Mouse (Mus musculus) brown adipose tissue, adult 24 weeks (tissue): ENCODE results near the gene Spag9. TPM values are rescaled to one million over a fixed set of nuclear protein-coding genes. Genes with fewer than 3 reads are reported as not detected.

ENCODE experiments used
- H3K27ac ChIP-seq: fragments of 200-500 bp; replicated peaks from 2 replicates; pipeline ENCODE4 v1.5.1; 2012; ENCODE audit warnings: low read depth, mild to moderate bottlenecking, low read length
- H3K4me1 ChIP-seq: fragments of 200-500 bp; 2 replicates; pipeline ENCODE4 v1.6.1; 2012; ENCODE audit warnings: low read length, mixed read lengths; ENCODE audit not compliant: control insufficient read depth, insufficient read depth, insufficient read length
- H3K4me3 ChIP-seq: fragments of 200-500 bp; 2 replicates; pipeline ENCODE4 v1.5.1; 2012; ENCODE audit warnings: low read depth, mild to moderate bottlenecking, low read length, moderate library complexity; ENCODE audit not compliant: insufficient read depth
- polyA plus RNA-seq: library from polyadenylated mRNA; stranded (reverse); fragments of >200 nt; gene quantifications from 2 replicates; pipeline ENCODE4 v1.2.4, GENCODE M21; 2012; ENCODE audit not compliant: missing spikeins, insufficient read depth, insufficient read length

Spag9 gene
- polyA plus RNA-seq, 1 experiment: 45.7 TPM

GRCm38 (mm10) chr11:94160443-94161266 is 164.8 kb downstream of the Spag9 start:
- Histone ChIP-seq H3K4me1 (peaks cover 31% of the 10 kb centered on the region), H3K27ac (peak overlapping the region; percentile 99), H3K4me3 (peak overlapping the region; percentile 7; the same call in 1 of the 2 replicates)

DNA sequence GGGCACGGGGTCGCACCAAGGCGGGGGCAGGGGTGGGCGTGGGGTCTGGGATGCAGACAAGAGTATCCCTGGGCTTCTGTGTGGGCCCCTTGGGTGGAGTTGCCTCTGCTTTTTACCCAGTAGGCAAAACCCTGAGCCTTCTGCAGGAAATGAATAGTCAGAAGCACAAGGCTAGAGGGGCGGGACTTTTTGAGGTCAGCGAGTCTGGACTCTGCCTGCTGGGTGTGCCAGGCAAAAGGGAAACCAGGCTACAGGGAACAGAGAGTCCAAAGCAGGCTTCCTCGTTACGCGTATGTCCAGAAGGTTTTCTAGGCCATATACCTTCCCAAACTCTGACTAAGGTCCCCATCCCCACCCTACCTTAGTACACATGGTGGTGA is 165.4 kb downstream of the Spag9 start:
- Histone ChIP-seq H3K4me3 (no peak overlapping the region), H3K27ac (peak overlapping the region; percentile 99), H3K4me1 (peaks cover 31% of the 10 kb centered on the region)

GRCm38 (mm10) chr11:94161867-94162581 is 166.1 kb downstream of the Spag9 start:
- Histone ChIP-seq H3K27ac (peak overlapping the region; percentile 99), H3K4me3 (no peak overlapping the region), H3K4me1 (peaks cover 31% of the 10 kb centered on the region)

- Histone ChIP-seq H3K27ac (peak overlapping the region; percentile 99), H3K4me1 (peaks cover 31% of the 10 kb centered on the region), H3K4me3 (no peak overlapping the region)
Observed at GRCm38 (mm10) chr11:94163005-94163767, 167.3 kb downstream of the Spag9 start.

GRCm38 (mm10) chr11:94165745-94166144 is 169.9 kb downstream of the Spag9 start:
- H3K4me1 ChIP-seq: peaks cover 23% of the 10 kb centered on the region
- H3K4me3 ChIP-seq: no peak overlapping the region
- H3K27ac ChIP-seq: no peak overlapping the region

DNA sequence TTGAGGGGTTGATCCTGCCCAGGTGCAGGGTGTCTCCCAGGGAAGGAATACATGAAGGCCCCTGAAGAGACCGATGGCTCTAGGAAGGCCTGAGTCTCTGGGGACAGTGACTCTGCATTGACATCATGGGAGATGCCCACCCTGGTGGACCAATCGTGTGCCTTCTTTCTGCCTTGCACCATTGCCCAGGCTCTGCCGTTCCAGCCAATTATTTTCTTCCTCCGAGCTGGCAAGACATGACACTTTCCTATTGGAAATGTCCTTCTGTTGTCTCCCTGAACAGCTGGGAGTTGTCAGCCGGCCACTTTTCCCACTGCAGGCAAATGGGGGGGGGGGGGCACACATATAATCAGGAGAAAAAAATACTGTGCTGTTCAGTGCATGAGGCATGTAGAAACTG is 172.3 kb downstream of the Spag9 start:
- peaks cover 4% of the 10 kb centered on the region for H3K4me1 ChIP-seq
- no peak overlapping the region for H3K27ac ChIP-seq
- H3K4me3 ChIP-seq: no peak overlapping the region

DNA sequence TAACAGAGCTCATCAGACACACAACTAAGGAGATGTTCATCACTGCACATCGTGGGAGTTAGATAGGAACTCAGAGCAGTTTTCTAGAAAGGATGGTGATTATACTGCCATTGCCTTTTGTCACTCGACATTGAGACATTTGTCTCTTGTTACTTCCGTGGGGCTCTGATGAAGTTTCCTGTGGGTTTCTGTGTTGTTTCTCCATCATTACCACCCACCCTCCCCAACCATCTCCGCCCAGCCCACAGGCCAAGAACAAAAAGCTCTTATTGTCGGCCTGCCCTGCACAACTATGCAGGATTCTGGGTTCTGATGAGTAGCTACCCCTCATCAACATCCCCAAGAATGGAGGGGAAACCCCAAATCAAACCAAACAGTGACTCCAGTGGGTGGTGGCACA is 173.7 kb downstream of the Spag9 start:
- no peaks in the 10 kb centered on the region; the same call in 1 of the 2 replicates for H3K4me1 ChIP-seq
- no peak overlapping the region for H3K4me3 ChIP-seq
- no peak overlapping the region for H3K27ac ChIP-seq

DNA sequence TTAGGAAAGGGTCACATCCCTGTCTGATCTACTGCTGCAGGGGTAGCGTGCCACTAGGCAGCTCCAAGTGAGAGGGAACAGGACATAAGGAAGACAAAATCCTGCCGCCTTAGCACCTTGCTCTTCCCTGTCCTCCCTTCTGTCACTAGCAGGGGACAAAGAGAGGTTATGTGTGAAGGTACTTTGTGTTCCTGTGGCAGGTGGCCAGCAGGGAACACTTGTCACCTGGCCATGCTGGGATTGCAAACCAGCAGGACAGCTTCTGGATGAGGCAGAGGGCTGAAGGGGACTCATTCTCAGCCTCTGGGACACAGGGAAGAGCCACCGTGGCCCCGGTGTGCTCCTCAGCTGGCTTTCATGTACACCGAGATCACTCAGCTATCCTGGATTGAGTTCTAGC is 175.8 kb downstream of the Spag9 start:
- Histone ChIP-seq H3K4me3 (no peak overlapping the region), H3K4me1 (peaks cover 9% of the 10 kb centered on the region), H3K27ac (no peak overlapping the region)

DNA sequence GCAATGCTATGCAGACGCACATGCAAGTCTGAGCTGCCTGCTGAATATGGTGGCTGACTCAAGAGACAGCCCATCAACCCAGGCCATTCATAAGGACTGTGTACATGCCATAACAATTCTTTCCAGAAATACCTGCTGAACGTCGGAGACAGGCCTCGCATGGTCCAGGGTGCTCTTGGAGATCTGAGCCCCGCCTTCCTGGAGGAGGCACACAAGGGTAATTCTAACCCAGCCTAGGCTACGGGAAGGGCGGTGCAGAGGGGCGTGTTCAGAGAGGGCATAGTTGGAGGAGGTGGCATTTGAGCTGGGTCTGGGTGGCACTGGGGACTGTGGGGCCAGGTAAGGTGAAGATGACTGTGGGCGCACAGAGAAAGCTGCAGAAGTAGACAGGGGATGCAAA is 176.3 kb downstream of the Spag9 start:
- H3K27ac ChIP-seq: no peak overlapping the region

GRCm38 (mm10) chr11:94173726-94174146 is 177.8 kb downstream of the Spag9 start:
- no peak overlapping the region for H3K27ac ChIP-seq

More for the DNA sequence above, 176.3 kb downstream of the Spag9 start:
- Histone ChIP-seq H3K4me1 (peaks cover 9% of the 10 kb centered on the region), H3K4me3 (no peak overlapping the region)

DNA sequence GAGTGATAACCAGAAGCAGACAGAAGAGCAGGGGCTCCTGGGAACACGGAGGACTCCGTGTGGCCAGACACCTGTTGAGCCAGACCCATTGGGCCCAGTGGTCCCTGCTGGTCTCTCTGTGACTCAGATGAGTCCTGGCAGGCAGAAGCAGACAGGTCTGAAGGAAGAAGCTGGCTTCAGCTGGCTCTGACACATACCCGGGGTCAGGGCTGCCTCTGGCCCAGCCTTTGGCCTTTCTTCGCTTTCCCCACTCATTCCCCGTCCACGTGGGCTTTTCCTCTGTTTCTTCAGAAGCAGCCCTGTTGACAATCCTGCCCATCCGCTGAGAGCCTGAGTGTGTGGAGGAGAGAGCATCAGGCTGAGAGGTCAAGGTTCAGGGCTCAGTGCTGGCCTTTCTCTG is 179.4 kb downstream of the Spag9 start:
- 0 out of 2 replicates have a peak overlapping the region, but pooled peaks have one; percentile 34 for H3K27ac ChIP-seq
- no peak overlapping the region for H3K4me3 ChIP-seq
- peaks cover 9% of the 10 kb centered on the region for H3K4me1 ChIP-seq

More at GRCm38 (mm10) chr11:94173726-94174146, 177.8 kb downstream of the Spag9 start:
- no peak overlapping the region for H3K4me3 ChIP-seq
- peaks cover 9% of the 10 kb centered on the region for H3K4me1 ChIP-seq

Other genes starting within 250 kb of the Spag9 start
- gene Utp18, start 110.3 kb upstream of the Spag9 start, polyA plus RNA-seq: 11.6 and 12.6 TPM in 2 replicates
- 6.1 and 12.5 TPM in 2 replicates for gene Mbtd1, start 110.2 kb upstream of the Spag9 start, polyA plus RNA-seq
- gene Nme2, start 39.8 kb upstream of the Spag9 start, polyA plus RNA-seq: 510 and 580 TPM in 2 replicates
- gene Gm20390, start 27.8 kb upstream of the Spag9 start, polyA plus RNA-seq: 164 and 189 TPM in 2 replicates
- gene Nme1, start 27.6 kb upstream of the Spag9 start, polyA plus RNA-seq: 33.7 and 46.1 TPM in 2 replicates
- gene Tob1, start 215.4 kb downstream of the Spag9 start, polyA plus RNA-seq: 172 and 175 TPM in 2 replicates
- gene Wfikkn2, start 249.9 kb downstream of the Spag9 start, polyA plus RNA-seq: 0.28 and 0.54 TPM in 2 replicates